11 mouse cellular contexts compared by ENCODE assay signal in the genomic region with DNA sequence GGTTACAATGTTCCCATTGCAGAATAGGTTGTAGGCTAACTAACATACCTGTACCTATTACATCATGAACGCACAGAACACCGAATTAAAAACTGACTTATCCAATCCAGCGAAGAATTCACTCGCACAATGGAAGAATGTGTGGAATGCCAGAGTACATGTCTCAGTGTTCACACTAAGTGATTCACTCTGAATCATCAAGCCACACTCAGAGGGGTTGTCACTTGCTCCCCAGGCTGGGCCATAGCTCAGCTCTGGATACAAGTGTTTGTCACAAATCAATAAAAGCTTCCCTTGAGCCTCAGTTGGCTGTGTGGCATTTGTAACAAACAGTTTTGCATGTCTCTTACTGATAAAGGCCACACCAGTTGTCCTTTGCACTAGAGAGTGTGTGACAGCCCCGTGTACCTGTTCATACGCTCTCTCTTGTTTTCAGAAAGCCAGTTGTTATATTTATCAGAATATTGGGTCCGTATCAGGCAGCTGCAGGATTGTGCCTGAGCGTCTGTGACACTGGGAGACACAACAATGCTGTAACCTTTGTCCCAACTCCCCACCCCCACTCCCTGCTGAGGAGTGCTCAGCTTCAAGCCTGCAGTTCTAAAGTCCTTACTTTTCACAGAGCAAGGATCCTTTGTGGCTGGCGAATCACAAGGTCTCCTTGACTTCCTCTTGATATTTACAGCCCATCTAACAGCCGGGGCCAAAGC.
DNase-seq lines count a peak whose midpoint lies in the region; ATAC-seq and TF ChIP-seq lines count a peak whose summit lies in the region.
"Had no signal": no experiment of that assay in that cellular context is flagged by ENCODE, and none has a peak within 500 bp of the region (broad histone marks: within the 10 kb centered on the region; RNA-seq: fewer than 3 reads in every experiment).

No protein-coding gene starts in this region.

- H3K4me1 ChIP-seq in kidney, embryonic 16.5 days (ENCODE audit: insufficient read depth, low read length), result peaks cover 33% of the 10 kb centered on the region
- peaks cover 4% of the 10 kb centered on the region for H3K4me1 ChIP-seq in liver, embryonic 16.5 days (ENCODE audit: control insufficient read depth, low read depth, low read length)

- WGBS in kidney, embryonic 16.5 days, result 65% methylated on average over 10 of the region's 10 CpGs
- WGBS in liver, embryonic 16.5 days (ENCODE audit: insufficient replicate concordance), result 40% methylated on average over 10 of the region's 10 CpGs

- ATAC-seq in kidney, embryonic 16.5 days (ENCODE audit: low FRiP score, low TSS enrichment), result no peak
- ATAC-seq in Patski, result peak; percentile 94
- ATAC-seq in liver, embryonic 16.5 days (ENCODE audit: low read depth), result peak; percentile 36; the same call in 1 of the 2 replicates

- H3K4me3 ChIP-seq in kidney, embryonic 16.5 days (ENCODE audit: low read length), result no peak overlapping the region
- H3K4me3 ChIP-seq in liver, embryonic 16.5 days (ENCODE audit: low read depth, low read length), result no peak overlapping the region

- no peak overlapping the region for H3K27ac ChIP-seq in kidney, embryonic 16.5 days (ENCODE audit: low read length)
- no peak overlapping the region for H3K27ac ChIP-seq in liver, embryonic 16.5 days (ENCODE audit: low read length)

- no peaks in the 10 kb centered on the region for H3K36me3 ChIP-seq in kidney, embryonic 16.5 days (ENCODE audit: insufficient read depth, low read length)
- H3K36me3 ChIP-seq in liver, embryonic 16.5 days (ENCODE audit: control insufficient read depth, insufficient read depth), result no peaks in the 10 kb centered on the region

- in situ Hi-C loops in Patski (cut with MboI; ENCODE audit: low pct_unique_long_range_greater_than_20kb), result loop anchor here (10.0 kb wide), 3 partner anchors 617 to 1367 kb away; no protein-coding TSS in a partner anchor

- no peak for TF ChIP-seq CTCF in Patski (IDR thresholded peaks at IDR 0.05)

- H3K4me2 ChIP-seq in kidney, embryonic 16.5 days (replicated peaks; ENCODE audit: low read depth, low read length), result no peak overlapping the region
- H3K4me2 ChIP-seq in liver, embryonic 16.5 days (ENCODE audit: low read depth, low read length), result no peak overlapping the region

- no peaks in the 10 kb centered on the region for H3K27me3 ChIP-seq in kidney, embryonic 16.5 days (ENCODE audit: insufficient read depth, low read length)
- H3K27me3 ChIP-seq in Patski, result no peaks in the 10 kb centered on the region
- no peaks in the 10 kb centered on the region for H3K27me3 ChIP-seq in liver, embryonic 16.5 days (ENCODE audit: control insufficient read depth, insufficient read depth, low read depth, low read length)

- H3K9me3 ChIP-seq in kidney, embryonic 16.5 days (ENCODE audit: low read length), result no peaks in the 10 kb centered on the region
- H3K9me3 ChIP-seq in liver, embryonic 16.5 days (replicated peaks; ENCODE audit: control insufficient read depth, low read length), result no peaks in the 10 kb centered on the region

- DNase-seq in kidney, adult 11 months, result peak; percentile 55
- no peak for DNase-seq in Patski (ENCODE audit: low read depth, low spot score)
- DNase-seq in kidney, adult 8-10 months, result peak; percentile 60 to 64
- DNase-seq in cerebellum, adult 11 months, result no peak
- no peak for DNase-seq in layer of hippocampus, adult 18-20 months (ENCODE audit: low spot score in 2 of 2)
- DNase-seq: cerebellum, postnatal 36 days; heart, postnatal 14 days; lung, adult 2 months; midbrain, embryonic 14.5 days had no signal

- POLR2A ChIA-PET in Patski (lab: Charles Lee), result no interaction called here

- CTCF ChIA-PET in Patski (lab: Charles Lee), result interaction anchor here (1.3 kb wide), 1 partner anchor 16 kb away, joined by 3 read pairs; no protein-coding TSS in a partner anchor

- H3K9ac ChIP-seq in kidney, embryonic 16.5 days (replicated peaks; ENCODE audit: low read length), result no peak overlapping the region
- no peak overlapping the region for H3K9ac ChIP-seq in liver, embryonic 16.5 days (ENCODE audit: low read depth, low read length)

Comparison
In these comparisons a context has a peak if more than half of its experiments do, and no peak if none do; other contexts are left out.
1. DNase-seq: peak in kidney, adult 11 months (single experiment) and kidney, adult 8-10 months (2 of 2); none in Patski (single experiment), cerebellum, adult 11 months (single experiment) and layer of hippocampus, adult 18-20 months (0 of 2).